Mouse (Mus musculus) kidney, adult 2 months (tissue): ENCODE measurements around the gene Prkar2a. TPM values are rescaled to one million over a fixed set of nuclear protein-coding genes. Genes with fewer than 3 reads are reported as not detected.
A peak's percentile ranks its signal among the peaks of the same experiment; 100 is the strongest.

Experiments
- DNase-seq: peaks from one replicate; pipeline ENCODE4 v3.0.0; 2021
- H3K27ac ChIP-seq: fragments of 200-500 bp; 2 replicates; pipeline ENCODE4 v1.5.1; 2012; ENCODE audit warnings: low read depth, low read length, control low read depth, inconsistent platforms; ENCODE audit not compliant: insufficient read depth
- H3K27me3 ChIP-seq: fragments of 200-500 bp; replicated peaks from 2 replicates; pipeline ENCODE4 v1.6.1; 2012; ENCODE audit warnings: mild to moderate bottlenecking, moderate library complexity, low read length, inconsistent platforms; ENCODE audit not compliant: control insufficient read depth, insufficient read depth
- H3K36me3 ChIP-seq: fragments of 200-500 bp; 2 replicates; pipeline ENCODE4 v1.6.1; 2012; ENCODE audit warnings: mild to moderate bottlenecking, moderate library complexity, low read length, inconsistent platforms; ENCODE audit not compliant: control insufficient read depth, insufficient read depth
- H3K4me1 ChIP-seq: fragments of 200-500 bp; 2 replicates; pipeline ENCODE4 v1.6.1; 2011; ENCODE audit warnings: low read length; ENCODE audit not compliant: control insufficient read depth, insufficient read depth
- H3K4me3 ChIP-seq: fragments of 200-500 bp; 2 replicates; pipeline ENCODE4 v1.5.1; 2011; ENCODE audit warnings: mild to moderate bottlenecking, low read depth, low read length, control low read depth; ENCODE audit not compliant: insufficient read depth
- CTCF ChIP-seq: fragments of 200-500 bp; conservative IDR thresholded peaks from 2 replicates; pipeline ENCODE4 v1.5.1; 2011; ENCODE audit warnings: low read depth, mild to moderate bottlenecking, control low read depth, low read length, moderate library complexity, mixed read lengths; ENCODE audit not compliant: insufficient read depth, insufficient read length
- POLR2A ChIP-seq: fragments of 200-500 bp; IDR thresholded peaks from one replicate; pipeline ENCODE4 v1.6.1; 2011; ENCODE audit warnings: low read depth, low read length, control low read depth
- WGBS: fragments of 180-500 bp; shearing (Covaris S2); methylation state at CpG from one replicate; pipeline ENCODE4 v1.1.7; 2018; 5-methylcytosine and 5-hydroxymethylcytosine counted together
- polyA plus RNA-seq: library from polyadenylated mRNA; depleted of rRNA; stranded (reverse); fragments of >200 nt; gene quantifications from 2 replicates; pipeline ENCODE4 v1.2.3, GENCODE M21; 2012

Gene Prkar2a
- polyA plus RNA-seq, 1 experiment, result 19.0 TPM

DNA sequence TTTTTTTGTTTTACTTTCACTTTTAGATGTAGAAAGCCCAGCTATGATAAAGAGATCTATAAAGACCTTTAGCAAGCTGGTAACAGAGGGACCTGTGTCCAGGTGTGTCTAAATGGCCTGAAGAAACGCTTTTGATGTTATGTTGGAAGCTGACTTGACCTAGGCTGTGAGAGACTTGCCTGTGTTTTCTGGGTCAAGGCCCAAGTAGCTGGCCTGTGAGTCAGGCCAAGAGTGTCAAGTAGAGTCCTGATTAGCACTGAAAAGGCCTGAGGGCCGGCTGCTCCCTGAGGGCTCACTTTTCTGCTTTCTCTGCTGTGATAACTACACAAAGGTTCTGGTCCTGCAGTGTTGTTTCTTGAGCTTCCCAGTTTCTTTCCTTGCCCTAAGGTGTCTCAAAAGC is 1.4 kb upstream of the Prkar2a start:
- H3K36me3 ChIP-seq, result no peaks in the 10 kb centered on the region
- peaks cover 6% of the 10 kb centered on the region; the same call in 1 of the 2 replicates for H3K4me1 ChIP-seq
- no peaks in the 10 kb centered on the region for H3K27me3 ChIP-seq
- no peak overlapping the region for H3K27ac ChIP-seq
- WGBS, result 83% methylated on average over 2 of the region's 2 CpGs
- DNase-seq, result no peak
- H3K4me3 ChIP-seq, result no peak overlapping the region
- no peak for TF ChIP-seq POLR2A
- TF ChIP-seq CTCF, result no peak

DNA sequence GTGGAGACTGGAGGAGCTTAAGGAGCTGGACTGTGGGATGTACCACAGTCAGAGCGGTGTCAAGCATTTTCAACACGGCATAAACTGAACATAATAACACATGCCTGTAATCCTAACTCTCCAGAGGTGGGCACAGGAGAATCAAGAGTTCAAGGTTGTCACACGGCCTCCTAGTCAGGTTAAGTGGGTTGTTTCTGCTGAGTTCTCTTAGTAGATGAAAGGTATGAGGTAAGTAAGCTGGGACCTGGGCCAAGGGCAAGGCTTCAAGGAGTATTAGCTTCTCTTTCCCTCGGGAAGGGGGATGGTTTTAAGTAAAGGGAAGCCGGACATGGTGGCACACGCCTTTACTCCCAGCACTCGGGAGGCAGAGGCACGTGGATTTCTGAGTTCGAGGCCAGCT is 663 bp upstream of the Prkar2a start:
- H3K27me3 ChIP-seq, result no peaks in the 10 kb centered on the region
- no peaks in the 10 kb centered on the region for H3K36me3 ChIP-seq
- peaks cover 10% of the 10 kb centered on the region; the same call in 1 of the 2 replicates for H3K4me1 ChIP-seq
- no peak overlapping the region for H3K27ac ChIP-seq
- TF ChIP-seq CTCF, result no peak
- TF ChIP-seq POLR2A, result no peak
- WGBS, result 74% methylated on average over 9 of the region's 9 CpGs
- DNase-seq, result no peak
- no peak overlapping the region for H3K4me3 ChIP-seq

DNA sequence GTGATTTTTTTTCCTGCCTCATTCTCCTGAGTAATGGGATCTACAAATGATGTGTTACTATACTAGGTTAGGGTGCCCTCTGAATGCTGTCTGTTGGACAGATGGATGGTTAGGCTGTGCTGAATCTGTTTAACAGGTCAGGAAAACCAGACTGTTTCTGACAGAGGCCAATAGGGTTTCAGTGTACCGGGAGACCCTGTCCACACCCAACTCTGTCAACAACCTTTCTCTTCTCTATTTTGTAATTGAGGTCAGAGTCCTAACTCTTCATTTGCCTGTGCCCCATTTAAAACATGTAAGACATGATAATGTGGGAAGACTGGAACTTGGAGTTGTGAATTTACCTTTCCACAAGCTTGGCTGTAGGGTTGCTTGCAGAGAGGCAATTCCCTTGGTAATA is 879 bp downstream of the Prkar2a start:
- H3K4me1 ChIP-seq, result peaks cover 15% of the 10 kb centered on the region; the same call in 1 of the 2 replicates
- H3K36me3 ChIP-seq, result no peaks in the 10 kb centered on the region
- WGBS, result 83% methylated on average over 1 of the region's 1 CpGs
- no peak for TF ChIP-seq CTCF
- TF ChIP-seq POLR2A, result no peak
- H3K27me3 ChIP-seq, result no peaks in the 10 kb centered on the region
- no peak overlapping the region for H3K27ac ChIP-seq
- no peak for DNase-seq
- H3K4me3 ChIP-seq, result no peak overlapping the region

DNA sequence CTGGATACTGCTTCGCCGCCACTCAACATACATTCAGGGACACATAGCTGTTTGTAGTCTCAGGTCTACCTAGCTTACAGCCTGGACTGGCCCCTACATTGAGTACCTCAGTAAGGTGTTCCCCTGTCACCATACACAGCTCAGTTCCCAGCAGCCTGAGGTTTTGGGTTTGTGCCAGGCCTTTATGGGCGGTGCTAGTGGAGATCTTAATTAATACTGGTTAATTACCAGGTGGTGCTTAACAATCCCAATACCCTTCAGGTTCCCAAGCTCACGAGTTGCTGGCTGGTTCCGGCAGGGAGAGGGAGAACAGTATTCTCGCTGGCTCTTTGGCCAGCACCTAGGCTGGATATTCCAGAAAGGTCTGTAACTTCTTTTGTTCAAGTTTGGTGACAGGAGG is 1.8 kb downstream of the Prkar2a start:
- TF ChIP-seq CTCF, result no peak
- no peak for TF ChIP-seq POLR2A
- 88% methylated on average over 6 of the region's 6 CpGs for WGBS
- DNase-seq, result peak; percentile 21
- Histone ChIP-seq H3K27ac (no peak overlapping the region), H3K36me3 (no peaks in the 10 kb centered on the region), H3K4me3 (no peak overlapping the region), H3K27me3 (no peaks in the 10 kb centered on the region), H3K4me1 (peaks cover 15% of the 10 kb centered on the region; the same call in 1 of the 2 replicates)

DNA sequence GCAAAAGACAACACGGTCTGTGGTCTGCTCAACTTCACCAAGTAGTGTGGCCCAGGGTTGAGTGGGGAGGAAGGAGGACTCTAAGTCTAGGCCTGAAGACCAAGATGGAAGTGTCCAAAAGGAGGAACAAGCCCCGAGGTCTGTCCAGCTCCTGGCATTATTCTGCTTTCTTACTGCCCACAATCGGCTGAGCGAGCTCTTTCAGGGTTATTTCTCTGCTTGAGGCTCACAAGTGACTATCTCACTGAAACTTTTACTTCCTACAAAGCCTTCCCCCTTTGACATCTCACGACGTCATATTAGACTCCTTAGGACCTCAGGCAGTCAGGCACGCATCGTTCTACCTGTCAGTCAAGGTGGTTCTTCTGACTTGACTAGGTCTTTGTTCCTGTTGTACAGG is 2.3 kb downstream of the Prkar2a start:
- TF ChIP-seq POLR2A (no peak), CTCF (no peak)
- Histone ChIP-seq H3K27ac (peak overlapping the region; percentile 65; the same call in 1 of the 2 replicates), H3K36me3 (no peaks in the 10 kb centered on the region), H3K27me3 (no peaks in the 10 kb centered on the region), H3K4me3 (peak overlapping the region; percentile 66; the same call in 1 of the 2 replicates), H3K4me1 (peaks cover 15% of the 10 kb centered on the region; the same call in 1 of the 2 replicates)
- peak; percentile 17 for DNase-seq
- 57% methylated on average over 8 of the region's 8 CpGs for WGBS

DNA sequence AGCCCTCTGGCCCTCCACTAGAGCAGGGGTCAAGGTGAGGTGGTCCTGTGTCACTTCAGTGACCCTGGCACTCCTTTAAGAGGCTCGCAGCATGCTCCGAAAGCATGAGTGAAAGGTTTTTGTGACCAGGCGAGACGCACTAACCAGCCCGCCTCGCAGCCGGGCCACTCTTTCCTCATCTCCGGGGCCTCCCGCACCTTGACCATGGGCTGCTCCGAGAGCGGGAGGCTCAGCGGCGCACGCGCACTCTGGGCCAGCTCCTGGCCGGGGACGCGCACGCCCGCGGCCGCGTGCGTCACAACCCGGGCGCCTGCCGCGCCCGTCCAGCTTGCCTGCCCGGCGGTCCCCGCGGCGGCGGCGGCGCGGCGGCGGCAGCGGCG is 2.7 kb downstream of the Prkar2a start:
- no peaks in the 10 kb centered on the region for H3K36me3 ChIP-seq
- DNase-seq, result peak; percentile 94
- peak overlapping the region; percentile 65; the same call in 1 of the 2 replicates for H3K27ac ChIP-seq
- under 1% methylated on average over 42 of the region's 42 CpGs for WGBS
- TF ChIP-seq POLR2A, result peak; percentile 55
- TF ChIP-seq CTCF, result no peak
- peak overlapping the region; percentile 66 for H3K4me3 ChIP-seq
- H3K4me1 ChIP-seq, result peaks cover 15% of the 10 kb centered on the region; the same call in 1 of the 2 replicates
- no peaks in the 10 kb centered on the region for H3K27me3 ChIP-seq

GRCm38 (mm10) chr9:108692226-108693041 is 3.3 kb downstream of the Prkar2a start:
- DNase-seq, result peak; percentile 67
- H3K36me3 ChIP-seq, result no peaks in the 10 kb centered on the region
- under 1% methylated on average over 92 of the region's 92 CpGs for WGBS
- peak overlapping the region; percentile 66 for H3K4me3 ChIP-seq
- peak overlapping the region; percentile 46 for H3K27ac ChIP-seq
- H3K27me3 ChIP-seq, result no peaks in the 10 kb centered on the region
- peaks cover 15% of the 10 kb centered on the region; the same call in 1 of the 2 replicates for H3K4me1 ChIP-seq
- TF ChIP-seq POLR2A, result no peak
- no peak for TF ChIP-seq CTCF

GRCm38 (mm10) chr9:108693946-108694345 is 4.8 kb downstream of the Prkar2a start:
- 58% methylated on average over 4 of the region's 4 CpGs for WGBS

More at GRCm38 (mm10) chr9:108693946-108694345, 4.8 kb downstream of the Prkar2a start:
- Histone ChIP-seq H3K4me1 (peaks cover 15% of the 10 kb centered on the region; the same call in 1 of the 2 replicates), H3K36me3 (no peaks in the 10 kb centered on the region), H3K4me3 (no peak overlapping the region), H3K27me3 (no peaks in the 10 kb centered on the region), H3K27ac (no peak overlapping the region)
- no peak for DNase-seq
- no peak for TF ChIP-seq POLR2A
- no peak for TF ChIP-seq CTCF
